Mouse (Mus musculus) ES-E14 (cell line): ENCODE measurements at regions not wholly inside any gene's neighbourhood (a gene's known extent, or its start where the extent isn't known, plus 50 kb on each side); places are given as distances from the start of the nearest gene placed in this dataset.

Experiments
- DNase-seq: peaks from one replicate; pipeline ENCODE4 v3.0.0-alpha.2; 2013; ENCODE audit warnings: low read depth, low spot score
- H3K27ac ChIP-seq: 2 replicates; pipeline ENCODE4 v1.5.1; 2012; ENCODE audit warnings: low read depth, mild to moderate bottlenecking, low read length, moderate library complexity, mixed read lengths; ENCODE audit not compliant: poor library complexity, insufficient read depth, severe bottlenecking
- H3K36me3 ChIP-seq: 2 replicates; pipeline ENCODE4 v1.6.1; 2012; ENCODE audit warnings: mild to moderate bottlenecking, low read length, moderate library complexity, mixed read lengths; ENCODE audit not compliant: control insufficient read depth, poor library complexity, insufficient read depth, severe bottlenecking
- H3K4me1 ChIP-seq, 2 experiments: fragments of 150-350 bp in 1 of 2; sonication (generic) in 1 of 2; 2 replicates each; pipeline ENCODE4 v1.6.1; 2012; ENCODE audit warnings: low read length in 2 of 2, mild to moderate bottlenecking in 1 of 2, mixed read lengths in 1 of 2; ENCODE audit not compliant: control insufficient read depth in 2 of 2, insufficient read depth in 2 of 2, poor library complexity in 1 of 2
- H3K4me3 ChIP-seq, 2 experiments: fragments of 150-350 bp in 1 of 2; sonication (generic) in 1 of 2; 2 replicates each; pipeline ENCODE4 v1.5.1; 2012; ENCODE audit warnings: low read length in 2 of 2, low read depth in 1 of 2, mild to moderate bottlenecking in 1 of 2, mixed read lengths in 1 of 2; ENCODE audit not compliant: insufficient read depth in 1 of 2, poor library complexity in 1 of 2, severe bottlenecking in 1 of 2
- H3K9ac ChIP-seq: 2 replicates; pipeline ENCODE4 v1.6.1; 2012; ENCODE audit warnings: low read depth, mild to moderate bottlenecking, low read length, mixed read lengths; ENCODE audit not compliant: poor library complexity, insufficient read depth, severe bottlenecking
- H3K9me3 ChIP-seq: fragments of 150-350 bp; sonication (generic); 2 replicates; pipeline ENCODE4 v1.6.1; 2012; ENCODE audit warnings: low read depth, mild to moderate bottlenecking, low read length; ENCODE audit not compliant: control insufficient read depth, insufficient read depth
- CHD2 ChIP-seq: IDR thresholded peaks from 2 replicates; pipeline ENCODE4 v1.6.1; 2014; ENCODE audit warnings: mild to moderate bottlenecking, low read depth, low read length, inconsistent platforms
- HCFC1 ChIP-seq: IDR thresholded peaks from 2 replicates; pipeline ENCODE4 v1.6.1; 2012; ENCODE audit warnings: low read length, inconsistent platforms, borderline replicate concordance; ENCODE audit not compliant: insufficient read depth
- MAFK ChIP-seq: IDR thresholded peaks from 2 replicates; pipeline ENCODE4 v1.6.1; 2014; ENCODE audit warnings: mild to moderate bottlenecking, low read depth, low read length, inconsistent platforms; ENCODE audit not compliant: insufficient read depth
- ZC3H11A ChIP-seq: IDR thresholded peaks from 2 replicates; pipeline ENCODE4 v1.6.1; 2012; ENCODE audit warnings: low read depth, mild to moderate bottlenecking, inconsistent platforms, low read length, borderline replicate concordance
- ZNF384 ChIP-seq: IDR thresholded peaks from 2 replicates; pipeline ENCODE4 v1.6.1; 2012; ENCODE audit warnings: low read depth, low read length, inconsistent platforms
- in situ Hi-C, 2 experiments: fragments of 600-800 bp; cut with MboI; formaldehyde crosslinking; loops; one replicate each; pipeline ENCODE4 v1.15.1; 2025; ENCODE audit warnings: low sequenced_read_pairs in 2 of 2, inconsistent platforms in 1 of 2; ENCODE audit not compliant: unreplicated experiment in 2 of 2

DNA sequence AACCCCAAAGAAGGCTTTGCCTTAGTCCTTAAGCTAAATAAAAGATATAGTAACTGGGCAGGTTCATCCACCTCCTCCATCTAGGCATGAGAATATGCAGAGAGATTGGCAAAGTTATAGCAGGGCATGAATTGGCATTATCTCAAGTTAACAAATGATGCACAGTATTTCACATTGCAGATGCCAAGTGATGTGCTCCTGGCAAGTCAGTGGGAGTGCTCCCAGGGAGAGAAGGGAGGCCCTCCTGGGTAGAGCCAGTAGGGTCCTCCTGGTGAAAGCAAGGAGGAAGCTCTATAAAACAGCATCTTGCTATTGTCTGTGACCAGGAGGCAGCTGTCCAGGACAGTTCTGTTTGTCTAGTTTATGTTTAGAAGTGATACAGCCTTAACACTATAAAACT lies 496.6 kb upstream of the Sox11 start:
- DNase-seq, result no peak
- Histone ChIP-seq H3K9me3 (no peaks in the 10 kb centered on the region), H3K27ac (no peak overlapping the region), H3K36me3 (no peaks in the 10 kb centered on the region), H3K4me3 (no peak overlapping the region), H3K4me1 (no peaks in the 10 kb centered on the region), H3K9ac (no peak overlapping the region)
- in situ Hi-C loops, result no loop called here
- no peak for TF ChIP-seq MAFK
- no peak for TF ChIP-seq ZNF384
- TF ChIP-seq HCFC1, result no peak
- TF ChIP-seq ZC3H11A, result no peak
- no peak for TF ChIP-seq CHD2

DNA sequence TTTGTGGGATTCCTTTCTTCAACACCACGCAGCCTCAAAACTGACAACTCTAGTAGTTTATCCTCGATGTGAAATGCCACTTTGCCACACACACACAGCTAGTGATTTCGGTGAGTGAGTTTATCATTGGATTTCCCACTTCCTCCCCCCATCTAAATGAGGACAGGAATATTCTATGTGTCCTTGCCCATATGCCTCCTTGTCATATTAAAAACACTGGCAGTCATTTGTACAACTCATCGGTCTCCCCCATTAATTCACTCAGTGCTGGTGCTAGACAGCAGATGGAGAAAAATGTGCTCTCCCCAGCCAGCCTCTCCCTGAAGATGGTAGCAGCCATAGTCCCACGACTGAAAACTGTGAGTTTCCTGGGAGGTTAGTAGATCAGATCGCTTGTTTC lies 496.0 kb upstream of the Sox11 start:
- H3K4me1 ChIP-seq, result no peaks in the 10 kb centered on the region

DNA sequence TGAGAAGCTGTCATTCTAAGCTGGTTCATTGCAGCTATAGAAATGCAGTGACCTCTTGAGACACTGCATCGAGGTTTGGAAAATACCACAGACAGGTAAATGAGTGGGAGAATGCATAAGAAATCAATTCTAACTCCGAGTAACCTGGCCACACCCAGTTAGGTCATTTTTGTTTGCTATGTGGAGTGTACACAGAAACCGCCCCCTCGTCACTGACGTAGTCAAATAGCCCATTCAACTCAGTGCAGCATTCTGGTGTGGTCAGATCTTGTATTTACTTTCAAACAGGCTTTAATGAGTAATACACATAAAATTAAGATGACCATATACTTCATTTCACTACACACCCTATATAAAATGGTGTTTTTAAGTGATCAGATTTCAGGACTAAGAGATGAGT lies 483.8 kb upstream of the Sox11 start:
- in situ Hi-C loops, result no loop called here
- TF ChIP-seq HCFC1, result no peak
- no peak for TF ChIP-seq MAFK
- TF ChIP-seq ZC3H11A, result no peak
- no peak for TF ChIP-seq CHD2
- no peak for TF ChIP-seq ZNF384
- Histone ChIP-seq H3K27ac (no peak overlapping the region), H3K4me3 (no peak overlapping the region), H3K4me1 (no peaks in the 10 kb centered on the region), H3K9ac (no peak overlapping the region), H3K9me3 (no peaks in the 10 kb centered on the region), H3K36me3 (no peaks in the 10 kb centered on the region)
- no peak for DNase-seq

More for the DNA sequence above, 496.0 kb upstream of the Sox11 start:
- in situ Hi-C loops, result no loop called here
- Histone ChIP-seq H3K9ac (no peak overlapping the region), H3K27ac (no peak overlapping the region), H3K36me3 (no peaks in the 10 kb centered on the region), H3K4me3 (no peak overlapping the region), H3K9me3 (no peaks in the 10 kb centered on the region)
- TF ChIP-seq ZNF384 (no peak), ZC3H11A (no peak)
- DNase-seq, result no peak

DNA sequence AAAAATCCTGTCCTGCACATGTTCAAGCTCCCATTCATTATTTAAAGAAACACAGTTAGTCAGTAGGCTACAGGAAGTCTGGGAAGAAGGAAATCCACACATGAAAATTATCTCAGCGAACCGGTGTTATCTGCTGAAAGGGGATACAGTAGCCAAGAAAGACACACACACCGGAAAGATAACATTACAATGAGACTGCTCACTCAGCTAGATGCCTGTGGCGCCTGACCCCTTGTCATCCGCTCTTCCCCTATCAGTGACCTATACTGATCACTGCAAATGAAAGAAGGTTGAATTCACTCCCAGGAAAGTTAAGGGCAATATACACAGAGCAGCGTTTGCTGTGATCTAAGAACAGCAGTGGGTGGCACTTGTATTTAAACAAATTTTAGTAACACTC lies 481.0 kb upstream of the Sox11 start:
- Histone ChIP-seq H3K36me3 (no peaks in the 10 kb centered on the region), H3K9ac (no peak overlapping the region), H3K4me1 (no peaks in the 10 kb centered on the region), H3K9me3 (no peaks in the 10 kb centered on the region), H3K4me3 (no peak overlapping the region), H3K27ac (no peak overlapping the region)
- TF ChIP-seq ZNF384 (no peak), MAFK (no peak), ZC3H11A (no peak), HCFC1 (no peak), CHD2 (no peak)
- no peak for DNase-seq
- in situ Hi-C loops, result no loop called here

DNA sequence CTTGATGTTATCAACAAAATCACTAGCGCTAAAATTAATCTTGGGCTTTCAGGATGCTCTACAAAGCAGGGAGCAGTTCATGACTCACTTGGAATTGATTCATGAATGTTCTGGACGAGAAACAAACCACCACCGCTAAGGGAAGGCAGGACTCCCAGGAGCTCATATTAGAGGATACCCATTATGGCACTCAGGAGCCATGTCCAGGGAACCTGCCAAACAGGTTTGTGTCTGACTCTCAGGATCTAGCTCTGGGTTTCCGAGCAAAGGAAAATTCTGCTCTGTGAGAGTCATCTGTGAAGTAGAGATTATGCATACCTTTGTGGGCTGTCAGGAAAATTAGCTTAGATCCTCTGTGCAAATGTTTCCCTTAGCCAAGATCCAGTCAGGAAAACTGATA lies 454.3 kb upstream of the Sox11 start:
- H3K9me3 ChIP-seq, result no peaks in the 10 kb centered on the region
- no peak for DNase-seq
- H3K4me3 ChIP-seq, result no peak overlapping the region
- TF ChIP-seq HCFC1 (no peak), MAFK (no peak), CHD2 (no peak), ZNF384 (no peak)
- no peaks in the 10 kb centered on the region for H3K36me3 ChIP-seq
- no peaks in the 10 kb centered on the region for H3K4me1 ChIP-seq
- H3K27ac ChIP-seq, result no peak overlapping the region
- no peak overlapping the region for H3K9ac ChIP-seq
- in situ Hi-C loops, result no loop called here
